Mouse (Mus musculus) neural tube, embryonic 15.5 days (tissue): ENCODE measurements around the gene Robo4. TPM values are rescaled to one million over a fixed set of nuclear protein-coding genes. Genes with fewer than 3 reads are reported as not detected.

Experiments used
- ATAC-seq: fragments of 200-750 bp; cut with Nextera tagmentation; 2 replicates; pipeline ENCODE4 v1.8.0; 2017; ENCODE audit warnings: mild to moderate bottlenecking, moderate TSS enrichment, moderate library complexity; ENCODE audit not compliant: low FRiP score
- H3K27ac ChIP-seq: fragments of 300-500 bp; sonication (generic); replicated peaks from 2 replicates; pipeline ENCODE4 v1.5.1; 2015; ENCODE audit warnings: mild to moderate bottlenecking, inconsistent platforms
- H3K27me3 ChIP-seq: fragments of 300-500 bp; sonication (generic); replicated peaks from 2 replicates; pipeline ENCODE4 v1.6.1; 2015; ENCODE audit warnings: inconsistent platforms
- H3K36me3 ChIP-seq: fragments of 300-500 bp; sonication (generic); 2 replicates; pipeline ENCODE4 v1.6.1; 2015; ENCODE audit warnings: inconsistent platforms
- H3K4me1 ChIP-seq: fragments of 300-500 bp; sonication (generic); 2 replicates; pipeline ENCODE4 v1.6.1; 2015; ENCODE audit warnings: inconsistent platforms
- H3K4me2 ChIP-seq: fragments of 300-500 bp; sonication (generic); 2 replicates; pipeline ENCODE4 v1.6.1; 2015; ENCODE audit warnings: inconsistent platforms, mild to moderate bottlenecking, moderate library complexity
- H3K4me3 ChIP-seq: fragments of 300-500 bp; sonication (generic); replicated peaks from 2 replicates; pipeline ENCODE4 v1.5.1; 2015; ENCODE audit warnings: mild to moderate bottlenecking, inconsistent platforms
- H3K9ac ChIP-seq: fragments of 300-500 bp; sonication (generic); replicated peaks from 2 replicates; pipeline ENCODE4 v1.6.1; 2015; ENCODE audit warnings: mild to moderate bottlenecking, inconsistent platforms
- H3K9me3 ChIP-seq: fragments of 300-500 bp; sonication (generic); replicated peaks from 2 replicates; pipeline ENCODE4 v1.6.1; 2016; ENCODE audit warnings: inconsistent platforms
- WGBS: fragments of 180-500 bp; shearing (Covaris S2); methylation state at CpG from one replicate; pipeline ENCODE4 v1.1.7; 2015; ENCODE audit warnings: mixed read lengths; 5-methylcytosine and 5-hydroxymethylcytosine counted together
- polyA plus RNA-seq: library from polyadenylated mRNA; unstranded; fragments of >200 nt; fragmentation: Nextera tagmentation; extraction: Ambion mirVana; gene quantifications from 2 replicates; pipeline ENCODE4 v1.2.1, GENCODE M21; 2015

The Robo4 gene
- polyA plus RNA-seq, 1 experiment from 2014 or later: 5.4 TPM

DNA sequence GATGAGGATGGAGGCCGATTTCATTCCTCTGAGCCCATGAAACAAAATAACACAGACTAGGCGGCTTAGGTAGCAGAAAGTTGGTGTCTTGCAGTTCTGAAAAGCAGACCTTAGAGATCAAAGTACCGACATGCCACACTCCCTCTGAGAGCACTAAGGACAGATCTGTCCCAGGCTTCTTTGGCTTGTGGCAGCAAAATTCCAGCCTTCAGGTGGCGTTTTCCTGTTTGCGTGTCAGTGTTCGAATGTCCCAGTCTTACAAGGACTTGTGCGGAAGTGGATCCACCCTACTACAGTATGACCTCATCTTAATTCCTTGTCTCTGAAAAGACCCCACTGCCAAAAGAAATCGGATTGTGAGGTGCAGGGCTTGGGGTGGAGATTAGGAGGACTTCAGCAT lies 32.8 kb upstream of the Robo4 start:
- no peaks in the 10 kb centered on the region for H3K9me3 ChIP-seq
- 84% methylated on average over 8 of the region's 8 CpGs for WGBS
- H3K4me2 ChIP-seq: peak overlapping the region; percentile 28
- no peaks in the 10 kb centered on the region for H3K27me3 ChIP-seq
- H3K36me3 ChIP-seq: no peaks in the 10 kb centered on the region
- H3K4me3 ChIP-seq: peak overlapping the region; percentile 24; the same call in 1 of the 2 replicates
- no peak for ATAC-seq
- H3K4me1 ChIP-seq: no peaks in the 10 kb centered on the region
- H3K9ac ChIP-seq: no peak overlapping the region
- peak overlapping the region; percentile 46; the same call in 1 of the 2 replicates for H3K27ac ChIP-seq

DNA sequence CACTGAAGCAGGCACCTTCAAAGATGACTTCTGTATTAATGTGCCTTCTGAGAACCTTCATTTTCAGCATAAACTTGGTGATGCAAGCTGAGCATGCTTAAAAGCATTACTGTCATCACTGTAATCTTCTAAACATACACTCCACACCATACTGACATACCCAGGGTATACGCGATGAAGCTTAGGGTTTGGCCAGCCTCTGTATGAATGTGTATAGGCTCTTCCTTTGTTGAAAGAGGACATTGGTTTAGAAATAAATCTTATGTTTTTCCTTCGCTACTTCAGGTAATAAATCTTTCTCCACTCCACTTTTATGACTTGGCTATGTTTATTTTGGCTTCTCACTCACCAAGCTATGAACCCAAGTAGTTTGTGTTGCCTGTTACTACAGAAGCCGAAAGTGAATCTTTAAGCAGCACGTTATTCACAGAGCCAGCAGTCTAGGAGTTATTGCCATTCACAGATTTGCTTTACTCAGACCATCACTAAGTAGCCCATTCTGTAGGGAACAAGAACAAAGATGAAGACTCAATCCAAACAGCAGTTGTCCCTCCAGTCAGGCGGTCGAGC lies 30.4 kb upstream of the Robo4 start:
- Histone ChIP-seq H3K36me3 (no peaks in the 10 kb centered on the region), H3K9ac (no peak overlapping the region), H3K4me2 (no peak overlapping the region), H3K27ac (no peak overlapping the region; the same call in 1 of the 2 replicates), H3K4me1 (no peaks in the 10 kb centered on the region), H3K4me3 (no peak overlapping the region), H3K9me3 (no peaks in the 10 kb centered on the region), H3K27me3 (no peaks in the 10 kb centered on the region)
- ATAC-seq: no peak
- WGBS: 51% methylated on average over 7 of the region's 7 CpGs

DNA sequence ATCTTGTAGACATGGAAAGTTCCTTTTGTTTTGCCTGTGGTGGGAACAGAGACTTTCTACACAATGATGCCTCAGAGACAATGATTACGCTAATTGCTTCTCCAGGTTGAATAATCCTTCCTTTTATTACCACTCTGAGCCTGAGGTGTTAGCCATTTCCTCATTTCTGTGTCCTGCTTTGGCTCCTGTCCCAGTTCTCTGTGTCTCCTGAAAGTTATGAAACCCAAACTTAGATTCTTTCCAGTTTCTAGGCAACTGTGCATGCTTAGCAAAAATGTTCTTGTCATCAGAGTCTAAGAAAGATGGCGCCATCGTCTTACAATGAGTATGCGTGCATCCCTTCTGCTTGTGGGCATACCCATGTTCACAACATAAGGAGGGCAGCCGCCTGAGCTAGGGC lies 26.0 kb upstream of the Robo4 start:
- ATAC-seq: no peak
- H3K4me2 ChIP-seq: no peak overlapping the region
- no peaks in the 10 kb centered on the region for H3K27me3 ChIP-seq
- H3K4me1 ChIP-seq: no peaks in the 10 kb centered on the region
- no peak overlapping the region for H3K27ac ChIP-seq
- 82% methylated on average over 5 of the region's 5 CpGs for WGBS
- no peaks in the 10 kb centered on the region for H3K36me3 ChIP-seq
- no peak overlapping the region for H3K4me3 ChIP-seq
- H3K9me3 ChIP-seq: no peaks in the 10 kb centered on the region
- no peak overlapping the region for H3K9ac ChIP-seq

DNA sequence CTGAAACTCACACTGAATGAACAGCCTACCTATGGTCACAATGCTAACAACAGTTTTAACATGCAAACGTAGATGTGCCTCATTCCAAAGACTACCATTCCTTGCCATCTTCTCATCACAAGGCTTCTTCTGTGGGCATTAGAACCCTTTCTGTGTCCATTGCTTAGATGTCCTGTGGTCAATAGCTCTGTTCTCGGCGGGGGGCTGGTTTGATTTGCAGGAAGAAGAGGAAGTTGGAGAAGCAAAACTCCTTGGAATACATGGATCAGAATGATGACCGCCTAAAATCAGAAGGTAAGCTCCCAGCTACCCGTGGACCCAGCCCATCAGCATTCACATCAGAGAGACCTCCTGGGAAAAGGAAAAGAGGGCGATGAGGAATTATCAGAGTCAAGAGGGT lies 18.5 kb upstream of the Robo4 start:
- WGBS: 95% methylated on average over 6 of the region's 6 CpGs
- Histone ChIP-seq H3K4me3 (no peak overlapping the region), H3K27ac (no peak overlapping the region), H3K4me1 (peaks cover 8% of the 10 kb centered on the region; the same call in 1 of the 2 replicates), H3K9ac (no peak overlapping the region), H3K9me3 (no peaks in the 10 kb centered on the region), H3K4me2 (no peak overlapping the region), H3K36me3 (no peaks in the 10 kb centered on the region), H3K27me3 (0 out of 2 replicates have a peak, but pooled peaks cover 3% of the 10 kb centered on the region)
- ATAC-seq: no peak

DNA sequence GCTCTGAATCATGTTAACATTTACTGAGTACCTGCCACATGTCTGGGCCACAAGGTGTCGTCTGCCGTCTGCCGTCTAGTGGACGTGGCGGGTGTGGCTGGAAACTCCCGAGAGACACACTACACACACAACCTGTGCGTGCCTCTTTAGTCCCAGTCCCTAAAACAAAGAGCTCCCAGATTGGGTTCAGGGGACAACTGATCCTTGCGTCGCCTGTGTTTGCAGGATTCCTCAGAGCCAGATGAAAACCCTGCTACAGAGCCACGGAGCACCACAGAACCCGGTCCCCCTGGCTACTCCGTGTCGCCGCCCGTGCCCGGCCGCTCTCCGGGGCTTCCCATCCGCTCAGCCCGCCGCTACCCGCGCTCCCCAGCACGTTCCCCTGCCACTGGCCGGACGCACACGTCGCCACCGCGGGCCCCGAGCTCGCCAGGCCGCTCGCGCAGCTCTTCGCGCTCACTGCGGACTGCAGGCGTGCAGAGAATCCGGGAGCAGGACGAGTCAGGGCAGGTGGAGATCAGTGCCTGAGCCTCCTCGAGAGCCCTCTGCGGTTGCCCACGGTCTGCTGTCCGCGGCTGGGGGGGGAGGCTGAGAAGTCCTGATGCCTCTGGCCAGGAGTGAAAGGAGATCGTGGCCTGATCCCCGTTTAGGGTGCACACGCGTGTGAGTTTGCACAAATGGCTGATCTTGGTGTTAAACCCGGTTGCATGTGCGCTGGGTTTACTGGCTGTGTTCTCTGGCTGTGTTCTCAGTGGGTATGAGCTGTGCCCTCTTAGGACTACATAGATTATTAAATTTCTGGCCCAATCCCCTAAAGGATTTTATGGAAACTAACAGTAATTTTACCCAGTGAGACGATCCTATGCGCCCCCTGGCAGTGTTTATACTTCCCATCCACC lies 17.2 kb upstream of the Robo4 start:
- Histone ChIP-seq H3K36me3 (no peaks in the 10 kb centered on the region), H3K27ac (peak overlapping the region; percentile 64), H3K4me1 (peaks cover 8% of the 10 kb centered on the region; the same call in 1 of the 2 replicates), H3K4me3 (peak overlapping the region; percentile 52), H3K4me2 (peak overlapping the region; percentile 86), H3K9ac (peak overlapping the region; percentile 63), H3K27me3 (0 out of 2 replicates have a peak, but pooled peaks cover 3% of the 10 kb centered on the region), H3K9me3 (no peaks in the 10 kb centered on the region)
- WGBS: 7% methylated on average over 54 of the region's 54 CpGs
- ATAC-seq: peak; percentile 86

DNA sequence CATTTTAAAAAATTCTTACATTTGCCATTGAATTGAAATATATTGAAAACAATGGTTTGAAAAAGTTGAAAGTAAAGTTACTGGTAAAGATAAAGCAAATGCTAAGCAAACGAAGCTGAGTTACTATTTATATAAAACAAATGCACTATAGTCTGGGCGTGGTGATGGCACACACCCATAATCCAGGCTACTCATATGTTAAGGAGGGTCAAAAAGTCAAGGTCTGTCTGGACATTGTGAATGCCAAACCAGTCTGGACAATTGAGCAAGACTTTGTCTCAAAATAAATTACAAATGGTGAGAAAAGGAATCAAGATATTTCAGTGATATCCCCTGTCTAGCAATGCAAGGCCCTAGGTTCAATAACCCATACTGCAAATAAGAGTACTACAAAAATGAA lies 10.8 kb upstream of the Robo4 start:
- no peak overlapping the region for H3K4me2 ChIP-seq
- H3K27me3 ChIP-seq: 0 out of 2 replicates have a peak, but pooled peaks cover 2% of the 10 kb centered on the region
- H3K9me3 ChIP-seq: no peaks in the 10 kb centered on the region
- no peak overlapping the region for H3K4me3 ChIP-seq
- 70% methylated on average over 2 of the region's 2 CpGs for WGBS
- ATAC-seq: no peak
- H3K27ac ChIP-seq: no peak overlapping the region
- no peak overlapping the region for H3K9ac ChIP-seq
- no peaks in the 10 kb centered on the region for H3K4me1 ChIP-seq
- no peaks in the 10 kb centered on the region for H3K36me3 ChIP-seq

DNA sequence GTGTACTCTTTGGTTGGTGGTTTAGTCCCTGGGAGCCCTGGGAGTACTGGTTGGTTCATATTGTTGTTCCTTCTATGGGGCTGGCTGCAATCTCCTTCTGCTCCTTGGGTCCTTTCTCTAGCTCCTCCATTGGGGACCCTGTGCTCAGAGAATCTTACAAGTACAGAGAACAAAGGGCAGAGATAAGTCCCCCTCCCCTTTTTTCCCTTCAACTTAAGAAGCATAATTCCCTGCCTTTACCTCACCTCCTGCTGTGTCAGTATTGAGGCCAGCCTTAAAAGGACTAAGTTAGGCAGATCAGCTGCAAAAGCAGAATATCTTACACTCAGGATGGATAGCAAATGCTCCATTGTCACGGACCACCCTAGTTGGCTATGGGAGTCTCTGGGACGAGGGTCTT lies 9.6 kb upstream of the Robo4 start:
- Histone ChIP-seq H3K4me3 (no peak overlapping the region), H3K9ac (no peak overlapping the region), H3K27me3 (no peaks in the 10 kb centered on the region), H3K36me3 (no peaks in the 10 kb centered on the region), H3K4me2 (no peak overlapping the region), H3K27ac (no peak overlapping the region), H3K9me3 (no peaks in the 10 kb centered on the region), H3K4me1 (no peaks in the 10 kb centered on the region)
- ATAC-seq: no peak
- WGBS: 67% methylated on average over 2 of the region's 2 CpGs

DNA sequence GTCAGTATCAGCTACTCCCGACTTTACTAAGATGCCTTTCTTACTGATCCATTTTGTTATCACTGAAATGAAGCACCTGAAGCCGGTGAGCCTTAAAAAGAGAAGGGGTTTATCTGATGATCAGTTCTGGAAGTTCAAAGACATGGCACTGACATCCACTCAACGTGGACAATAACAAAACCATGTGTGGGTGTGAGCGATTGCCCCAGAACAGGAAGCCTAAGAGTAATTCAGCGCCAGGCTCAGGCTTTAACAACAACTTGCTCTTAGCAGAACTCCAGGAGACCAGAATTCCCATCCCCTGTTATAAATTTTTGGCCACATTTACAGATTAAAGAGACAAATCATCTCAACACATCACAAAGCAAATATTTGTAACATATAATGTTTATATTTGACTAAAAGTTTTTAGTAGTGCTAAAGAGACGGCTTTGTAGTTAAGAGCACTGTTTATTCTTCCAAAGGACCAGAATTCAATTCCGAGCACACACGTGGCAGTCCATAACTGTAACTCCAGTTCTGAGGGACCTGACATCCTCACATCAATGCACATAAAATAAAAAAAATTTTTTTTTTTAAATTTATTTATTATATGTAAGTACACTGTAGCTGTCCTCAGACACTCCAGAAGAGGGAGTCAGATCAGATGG lies 8.1 kb upstream of the Robo4 start:
- 75% methylated on average over 8 of the region's 8 CpGs for WGBS
- no peak for ATAC-seq

DNA sequence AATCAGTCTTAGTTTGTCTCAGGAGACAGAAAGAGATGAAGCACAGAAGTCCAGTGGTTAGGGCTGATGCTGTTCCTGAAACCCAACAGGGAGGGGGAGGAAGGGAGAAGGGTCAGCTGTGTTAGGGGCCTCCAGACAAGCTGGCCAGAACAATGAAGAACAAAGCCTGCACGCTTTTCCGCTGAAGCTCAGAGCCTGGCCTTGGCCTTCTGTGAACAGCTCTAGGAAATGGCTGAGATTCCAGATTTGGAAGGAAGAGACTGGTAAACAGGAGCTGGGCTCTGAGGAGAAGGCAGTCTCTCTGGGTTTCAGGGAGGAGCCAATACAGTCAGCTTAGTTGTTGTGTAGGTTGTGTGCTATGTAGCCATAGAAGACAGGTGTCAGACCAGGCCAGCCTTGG lies 1.1 kb upstream of the Robo4 start:
- no peak for ATAC-seq
- WGBS: 52% methylated on average over 2 of the region's 2 CpGs
- H3K9me3 ChIP-seq: no peaks in the 10 kb centered on the region
- no peaks in the 10 kb centered on the region for H3K4me1 ChIP-seq
- no peaks in the 10 kb centered on the region for H3K36me3 ChIP-seq
- H3K27me3 ChIP-seq: no peaks in the 10 kb centered on the region
- H3K4me3 ChIP-seq: no peak overlapping the region
- H3K4me2 ChIP-seq: no peak overlapping the region
- H3K27ac ChIP-seq: no peak overlapping the region
- no peak overlapping the region for H3K9ac ChIP-seq

More for the DNA sequence above, 8.1 kb upstream of the Robo4 start:
- Histone ChIP-seq H3K9me3 (no peaks in the 10 kb centered on the region), H3K27me3 (no peaks in the 10 kb centered on the region), H3K4me2 (no peak overlapping the region), H3K4me1 (no peaks in the 10 kb centered on the region), H3K27ac (no peak overlapping the region), H3K36me3 (no peaks in the 10 kb centered on the region), H3K9ac (no peak overlapping the region), H3K4me3 (no peak overlapping the region)

DNA sequence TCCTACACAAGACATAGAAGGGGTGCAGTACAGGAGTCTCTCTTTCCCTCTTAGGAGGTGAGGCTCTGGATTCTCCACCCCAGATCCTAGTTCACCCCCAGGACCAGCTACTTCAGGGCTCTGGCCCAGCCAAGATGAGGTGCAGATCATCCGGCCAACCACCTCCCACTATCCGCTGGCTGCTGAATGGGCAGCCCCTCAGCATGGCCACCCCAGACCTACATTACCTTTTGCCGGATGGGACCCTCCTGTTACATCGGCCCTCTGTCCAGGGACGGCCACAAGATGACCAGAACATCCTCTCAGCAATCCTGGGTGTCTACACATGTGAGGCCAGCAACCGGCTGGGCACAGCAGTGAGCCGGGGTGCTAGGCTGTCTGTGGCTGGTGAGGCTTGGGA lies 804 bp downstream of the Robo4 start:
- no peak for ATAC-seq
- H3K9me3 ChIP-seq: no peaks in the 10 kb centered on the region
- H3K27me3 ChIP-seq: 0 out of 2 replicates have a peak, but pooled peaks cover 3% of the 10 kb centered on the region
- no peak overlapping the region for H3K27ac ChIP-seq
- H3K9ac ChIP-seq: no peak overlapping the region
- peaks cover 1% of the 10 kb centered on the region; the same call in 1 of the 2 replicates for H3K4me1 ChIP-seq
- no peaks in the 10 kb centered on the region for H3K36me3 ChIP-seq
- H3K4me3 ChIP-seq: no peak overlapping the region
- H3K4me2 ChIP-seq: no peak overlapping the region
- 90% methylated on average over 7 of the region's 7 CpGs for WGBS

DNA sequence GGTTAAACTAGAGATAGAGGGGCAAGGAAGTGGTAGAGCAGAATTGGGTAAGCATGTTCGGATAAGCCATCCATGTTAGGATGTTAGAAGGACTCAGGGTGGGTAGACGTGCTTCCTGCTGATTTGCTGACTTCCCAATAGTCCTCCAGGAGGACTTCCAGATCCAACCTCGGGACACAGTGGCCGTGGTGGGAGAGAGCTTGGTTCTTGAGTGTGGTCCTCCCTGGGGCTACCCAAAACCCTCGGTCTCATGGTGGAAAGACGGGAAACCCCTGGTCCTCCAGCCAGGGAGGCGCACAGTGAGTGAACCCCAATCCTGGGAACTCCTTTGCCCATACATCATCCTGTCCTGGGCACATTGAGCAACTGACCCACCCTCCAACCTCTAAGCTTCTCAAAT lies 1.3 kb downstream of the Robo4 start:
- H3K36me3 ChIP-seq: no peaks in the 10 kb centered on the region
- H3K27ac ChIP-seq: no peak overlapping the region
- no peak overlapping the region for H3K9ac ChIP-seq
- WGBS: 93% methylated on average over 7 of the region's 7 CpGs
- H3K9me3 ChIP-seq: no peaks in the 10 kb centered on the region
- H3K4me2 ChIP-seq: no peak overlapping the region
- peaks cover 7% of the 10 kb centered on the region for H3K4me1 ChIP-seq
- 0 out of 2 replicates have a peak, but pooled peaks cover 3% of the 10 kb centered on the region for H3K27me3 ChIP-seq
- no peak for ATAC-seq
- no peak overlapping the region; the same call in 1 of the 2 replicates for H3K4me3 ChIP-seq
